ENCODE assay signal across 29 mouse cellular contexts in the genomic region with DNA sequence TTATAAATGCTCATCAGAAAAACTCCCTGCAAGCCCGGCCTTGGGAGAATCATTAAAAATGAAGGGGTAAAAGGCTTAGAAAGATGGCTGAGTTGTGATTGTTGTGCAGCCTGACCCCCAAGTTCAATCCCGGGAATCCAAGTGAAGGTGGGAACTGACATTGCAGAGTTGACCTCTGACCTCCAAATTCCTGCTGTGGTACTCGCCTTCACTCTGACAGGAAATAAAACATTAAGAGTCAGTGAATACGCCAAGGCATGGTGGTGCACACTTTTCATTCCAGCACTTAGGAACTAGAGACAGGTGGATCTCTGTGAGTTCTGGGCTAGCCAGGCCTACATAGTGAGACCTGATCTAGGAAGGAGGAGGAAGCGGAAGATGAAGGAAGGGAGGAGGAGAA. TPM values are rescaled to one million over a fixed set of nuclear protein-coding genes. Genes with fewer than 3 reads are reported as not detected.
DNase-seq lines count a peak whose midpoint lies in the region; ATAC-seq lines count a peak whose summit lies in the region.
"Had no signal": no experiment of that assay in that cellular context is flagged by ENCODE, and none has a peak within 500 bp of the region (broad histone marks: within the 10 kb centered on the region; RNA-seq: fewer than 3 reads in every experiment).

No protein-coding gene starts in this region.

- intact Hi-C loops in heart, postnatal 25 days (cut with DNase I) = loop anchor here (2.0 kb wide), 1 partner anchor 17 kb away; no protein-coding TSS in a partner anchor

- ATAC-seq in megakaryocyte, adult 5-6 weeks (ENCODE audit: poor library complexity, severe bottlenecking) = no peak
- ATAC-seq: activated CD4-positive, CD25-positive, alpha-beta regulatory T cell, adult 4 months; forebrain, embryonic 14.5 days; forebrain, embryonic 16.5 days had no signal

- peak overlapping the region; percentile 30 for H3K4me3 ChIP-seq in megakaryocyte, embryonic 14.5 days (replicated peaks)
- H3K4me3 ChIP-seq: embryonic facial prominence, embryonic 13.5 days; embryonic facial prominence, embryonic 15.5 days; erythroblast, embryonic 14.5 days; forebrain, embryonic 10.5 days; forebrain, embryonic 12.5 days had no signal

- H3K9me3 ChIP-seq in megakaryocyte, embryonic 14.5 days = no peaks in the 10 kb centered on the region
- H3K9me3 ChIP-seq: embryonic facial prominence, embryonic 13.5 days; embryonic facial prominence, embryonic 15.5 days; forebrain, embryonic 10.5 days; forebrain, embryonic 12.5 days had no signal

- no peaks in the 10 kb centered on the region for H3K27me3 ChIP-seq in megakaryocyte, embryonic 14.5 days (replicated peaks)
- H3K27me3 ChIP-seq: embryonic facial prominence, embryonic 15.5 days had no signal

- peak; percentile 59 for DNase-seq in ES-CJ7 (ENCODE audit: low read depth, low spot score)
- peak; percentile 37 for DNase-seq in mesoderm, embryonic 11.5 days (ENCODE audit: low read depth, low spot score)
- no peak for DNase-seq in layer of hippocampus, adult 11-12 months (ENCODE audit: low spot score)
- DNase-seq in heart, postnatal 25 days (ENCODE audit: low spot score) = no peak
- DNase-seq: adrenal gland, adult 2 months; adrenal gland, postnatal 10 days; adrenal gland, postnatal 25 days; cerebellum, adult 11 months; cerebellum, adult 18-20 months; cerebellum, adult 8-10 months; cerebellum, adult 9-11 months; cerebellum, postnatal 14 days; cerebellum, postnatal 36 days; embryo, embryonic 11 days had no signal

- peaks cover 52% of the 10 kb centered on the region for H3K4me1 ChIP-seq in megakaryocyte, embryonic 14.5 days
- H3K4me1 ChIP-seq: embryonic facial prominence, embryonic 13.5 days; forebrain, embryonic 12.5 days had no signal

- H3K36me3 ChIP-seq in megakaryocyte, embryonic 14.5 days (replicated peaks; ENCODE audit: low read length) = peaks cover 87% of the 10 kb centered on the region
- H3K36me3 ChIP-seq: embryonic facial prominence, embryonic 13.5 days; embryonic facial prominence, embryonic 15.5 days; forebrain, embryonic 10.5 days; forebrain, embryonic 12.5 days had no signal

RNA-seq across cellular contexts. Expression of gene Trim25, which starts 6.3 kb away (rescaled TPM):
- 6.3 and 58.2 TPM in 2 replicates for polyA plus RNA-seq in megakaryocyte, embryonic 14.5 days (2012; ENCODE audit: insufficient read depth, low replicate concordance)
- total RNA-seq in megakaryocyte, adult 5-6 weeks (2015) = 33.4 and 33.7 TPM in 2 replicates
- total RNA-seq in megakaryocyte, adult 5-6 weeks (2017) = 24.5 and 28.7 TPM in 2 replicates
- total RNA-seq in heart, postnatal 25 days (2021) = 10 to 100 TPM; 20.5 to 22.7 TPM

RNA-seq across cellular contexts. Expression of gene Coil, which starts 35.4 kb away (rescaled TPM):
- polyA plus RNA-seq in megakaryocyte, embryonic 14.5 days (2012; ENCODE audit: insufficient read depth, low replicate concordance) = 2.3 and 3.1 TPM in 2 replicates
- total RNA-seq in megakaryocyte, adult 5-6 weeks (2015) = 6.6 and 7.2 TPM in 2 replicates
- 6.4 and 7.0 TPM in 2 replicates for total RNA-seq in megakaryocyte, adult 5-6 weeks (2017)
- total RNA-seq in heart, postnatal 25 days (2021) = 1 to 10 TPM; 4.6 to 4.9 TPM

RNA-seq across cellular contexts. Expression of gene Elobl, which starts 38.7 kb away (rescaled TPM):
- polyA plus RNA-seq in megakaryocyte, embryonic 14.5 days (2012; ENCODE audit: insufficient read depth, low replicate concordance) = not detected in 2 replicates
- not detected in 2 replicates for total RNA-seq in megakaryocyte, adult 5-6 weeks (2015)
- total RNA-seq in megakaryocyte, adult 5-6 weeks (2017) = not detected in 2 replicates
- not detected for total RNA-seq in heart, postnatal 25 days (2021)
- total RNA-seq: adrenal gland, adult 2 months; adrenal gland, postnatal 10 days; adrenal gland, postnatal 25 days; adrenal gland, postnatal 4 days; common myeloid progenitor, adult 5-6 weeks had no signal
- polyA plus RNA-seq: activated CD4-positive, CD25-positive, alpha-beta regulatory T cell, adult 4 months; brain, embryonic 14.5 days; C2C12; embryonic facial prominence, embryonic 11.5 days; embryonic facial prominence, embryonic 13.5 days; embryonic facial prominence, embryonic 15.5 days; erythroblast, embryonic 14.5 days; forebrain, embryonic 10.5 days; forebrain, embryonic 12.5 days; forebrain, embryonic 14.5 days; forebrain, embryonic 16.5 days had no signal

RNA-seq across cellular contexts. Expression of gene Scpep1, which starts 50.2 kb away (rescaled TPM):
- polyA plus RNA-seq in megakaryocyte, embryonic 14.5 days (2012; ENCODE audit: insufficient read depth, low replicate concordance) = 1.1 and 7.4 TPM in 2 replicates
- total RNA-seq in megakaryocyte, adult 5-6 weeks (2015) = 173 and 192 TPM in 2 replicates
- 87.6 and 89.8 TPM in 2 replicates for total RNA-seq in megakaryocyte, adult 5-6 weeks (2017)
- 10 to 100 TPM; 16.8 to 20.3 TPM for total RNA-seq in heart, postnatal 25 days (2021)

Comparison
In these comparisons a context has a peak if more than half of its experiments do, and no peak if none do; other contexts are left out.
1. DNase-seq: peak in ES-CJ7 (single experiment) and mesoderm, embryonic 11.5 days (single experiment); none in layer of hippocampus, adult 11-12 months (single experiment) and heart, postnatal 25 days (single experiment).